Mouse (Mus musculus): ENCODE results near the gene 1700008O03Rik. TPM values are rescaled to one million over a fixed set of nuclear protein-coding genes. Genes with fewer than 3 reads are reported as not detected.

The 1700008O03Rik gene
- total RNA-seq, 2 experiments from 2014 or later: 0.30 to 0.31 TPM

DNA sequence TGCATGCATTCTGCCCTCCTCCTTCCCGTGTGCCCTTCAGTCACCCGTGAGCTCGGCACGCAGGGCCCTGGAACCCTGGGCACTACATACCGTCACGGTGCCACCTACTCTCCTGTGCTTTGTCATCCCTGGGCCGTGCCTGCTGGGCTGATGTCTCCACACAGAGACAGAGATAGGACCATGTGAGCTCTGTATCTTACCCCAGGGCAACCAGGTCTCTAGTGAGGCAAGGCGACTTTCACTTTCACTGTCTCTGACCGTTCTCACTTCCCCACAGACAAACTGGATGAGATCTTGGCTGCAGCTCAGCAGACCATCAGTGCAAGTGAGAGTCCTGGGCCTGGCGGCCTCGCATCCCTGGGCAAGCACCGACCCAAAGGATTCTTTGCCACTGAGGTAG is 41.0 kb downstream of the 1700008O03Rik start:
- no peak for DNase-seq

DNA sequence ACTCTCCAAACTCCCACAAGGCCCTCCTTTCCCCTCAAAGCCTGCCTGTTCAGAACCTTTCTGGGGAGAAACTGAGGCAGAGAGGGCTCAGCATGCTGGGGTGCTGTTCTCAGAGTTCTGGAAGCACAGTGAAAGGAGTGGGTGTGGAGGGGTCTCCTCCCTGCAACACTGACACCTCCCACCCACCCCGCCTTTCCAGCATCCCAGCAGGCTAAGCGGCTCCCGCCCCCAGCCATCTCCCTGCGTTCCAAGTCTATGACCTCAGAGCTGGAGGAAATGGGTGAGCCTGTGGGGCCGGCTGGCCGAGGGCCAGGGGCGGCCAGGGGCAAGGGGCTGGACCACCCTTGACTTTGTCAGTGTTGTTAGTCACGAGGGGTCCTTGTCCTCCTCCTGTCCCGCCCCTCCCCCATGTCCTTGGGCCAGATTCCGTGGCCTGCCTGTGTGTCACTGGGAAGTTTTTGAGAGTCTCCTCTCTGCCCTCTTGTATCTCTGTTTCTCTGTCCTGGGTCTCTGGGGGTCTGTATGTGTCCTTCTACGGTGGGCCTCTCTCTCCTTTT is 42.1 kb downstream of the 1700008O03Rik start:
- no peak for DNase-seq

DNA sequence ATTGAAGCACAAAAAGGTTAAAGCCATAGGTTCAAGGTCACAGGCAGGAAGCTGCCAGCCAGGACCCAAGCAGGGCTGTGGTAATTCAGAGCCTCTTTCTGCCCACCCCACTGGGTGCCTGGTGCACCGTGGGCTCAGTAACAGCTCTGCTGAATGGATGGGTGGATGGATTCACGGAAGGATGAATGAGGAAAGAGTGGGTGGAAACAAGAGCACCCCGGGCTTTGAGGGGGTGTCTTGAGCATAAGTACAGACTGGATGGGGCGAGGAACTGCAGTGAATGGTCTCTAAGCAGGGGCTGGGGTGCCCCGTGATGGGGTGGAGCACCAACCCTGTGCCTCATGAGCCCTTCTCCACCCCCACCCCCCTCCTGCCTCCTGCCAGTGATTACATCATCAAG is 43.9 kb downstream of the 1700008O03Rik start:
- DNase-seq: no peak

DNA sequence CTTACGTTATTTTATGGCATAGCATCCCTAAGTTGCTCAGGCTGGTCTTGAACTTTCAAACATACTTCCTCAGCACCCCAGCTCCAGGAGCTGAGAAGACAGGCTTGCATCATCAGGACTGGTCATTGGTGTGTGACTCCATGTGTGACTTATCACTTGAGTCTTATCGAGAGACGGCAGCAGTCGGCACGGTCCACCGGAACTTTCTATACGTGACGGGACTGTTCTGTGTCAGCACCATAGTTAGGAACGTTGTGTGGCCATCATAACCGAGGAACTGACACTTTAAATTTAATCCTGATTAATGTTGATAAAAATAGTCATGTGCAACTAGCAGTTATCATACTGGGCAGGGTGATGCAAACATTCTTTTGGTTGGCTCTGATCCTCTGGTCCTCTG is 44.5 kb downstream of the 1700008O03Rik start:
- DNase-seq: no peak

DNA sequence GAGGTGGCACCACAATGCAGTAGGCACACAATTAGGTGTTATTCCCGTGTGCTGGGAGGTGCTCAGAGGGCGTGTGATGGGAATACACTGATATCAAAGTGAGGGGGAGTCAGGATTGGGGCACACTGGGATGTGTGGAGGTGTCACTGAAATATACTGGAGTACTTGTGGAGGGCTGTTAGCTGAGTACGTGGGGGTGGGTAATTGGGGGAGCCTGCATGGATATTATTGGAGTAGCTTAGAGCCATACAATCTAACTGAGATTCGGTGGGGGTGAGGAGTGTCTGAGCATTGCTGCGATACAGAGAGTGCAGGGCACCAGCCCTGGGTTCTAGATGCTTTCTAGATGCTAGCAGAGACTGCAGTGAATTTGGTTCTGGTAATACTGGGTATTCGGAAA is 45.4 kb downstream of the 1700008O03Rik start:
- DNase-seq: no peak

DNA sequence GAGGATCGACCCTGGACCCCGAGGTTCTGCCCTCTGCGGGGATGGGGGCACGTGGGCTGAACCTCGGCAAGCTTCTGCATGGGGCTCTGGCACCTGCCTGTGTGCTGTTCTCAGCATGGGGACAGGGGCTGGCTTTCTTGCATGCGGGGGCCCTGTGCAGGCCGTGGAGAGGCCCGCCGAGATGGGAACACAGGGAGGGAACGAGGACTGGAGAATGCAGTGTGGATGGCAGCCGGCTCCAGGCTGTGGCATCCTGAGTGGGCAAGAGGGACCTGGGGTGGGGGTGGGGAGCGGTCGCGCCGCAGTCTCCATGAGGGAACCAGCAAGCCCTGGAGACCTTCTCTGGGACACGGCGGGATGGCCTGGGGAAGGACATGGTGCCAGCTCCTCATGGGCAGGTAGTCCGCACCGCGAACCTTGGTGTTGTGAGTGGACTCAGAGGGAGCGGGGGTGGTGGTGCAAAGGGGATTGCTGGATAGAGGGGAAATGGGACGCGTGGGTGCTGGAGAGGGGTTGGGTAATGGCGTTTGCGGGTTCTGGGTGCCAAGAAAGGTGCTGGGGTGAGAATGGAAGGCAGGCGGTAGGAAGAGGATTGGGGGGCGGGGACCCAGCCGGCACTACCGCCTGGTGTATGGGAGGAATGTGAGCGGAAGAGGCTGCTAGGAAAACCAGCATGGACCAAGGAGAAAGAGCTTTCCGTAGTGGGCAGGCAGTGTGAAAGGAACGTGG is 48.3 kb downstream of the 1700008O03Rik start:
- no peak for DNase-seq

DNA sequence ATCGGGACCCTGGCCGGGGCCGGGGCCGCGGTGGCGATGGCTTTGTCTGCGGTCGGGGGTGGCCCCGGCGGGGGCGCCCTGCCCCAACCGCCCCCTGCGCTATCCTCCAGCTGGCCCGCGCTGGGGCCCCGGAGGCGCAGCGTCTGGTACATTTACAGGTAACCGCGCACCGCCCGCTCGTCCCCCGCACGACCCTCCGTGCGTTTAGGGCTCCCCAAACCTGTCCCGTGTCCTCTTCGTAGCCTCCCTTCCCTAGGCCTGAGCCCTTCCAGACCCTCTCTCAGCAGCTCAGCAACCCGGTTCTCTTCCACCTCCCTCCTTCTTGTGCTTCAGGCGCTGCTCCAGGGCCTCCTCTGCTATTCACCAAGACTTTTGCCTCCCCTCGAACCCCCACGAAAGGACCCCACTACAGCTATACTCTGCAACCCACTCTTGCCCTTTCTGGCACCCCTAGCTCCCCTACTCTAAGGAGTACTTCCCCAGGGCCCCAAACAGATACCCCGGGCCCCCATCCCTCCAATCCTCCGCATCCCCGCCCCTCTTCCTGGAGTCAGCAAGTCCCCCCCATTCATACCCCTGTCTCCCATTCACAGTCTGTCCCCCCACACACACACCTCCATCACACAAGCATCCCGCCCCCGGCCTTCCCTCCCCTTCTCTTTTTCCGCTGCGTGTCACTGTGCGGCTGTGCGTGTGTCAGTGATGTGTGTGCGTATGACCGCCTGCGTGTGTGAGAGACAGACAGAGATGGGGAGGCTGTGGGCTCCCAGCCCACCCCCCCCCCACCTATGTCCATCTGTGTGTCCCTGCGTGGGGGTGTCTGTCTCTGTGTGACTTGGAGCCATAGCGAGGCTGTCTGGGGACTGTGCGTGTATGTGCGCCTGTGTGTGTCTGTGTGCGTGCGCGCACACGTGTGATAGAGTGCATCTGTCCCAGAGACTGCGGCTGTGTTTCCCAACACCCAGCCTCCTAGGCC is 49.3 kb downstream of the 1700008O03Rik start:
- DNase-seq: no peak

DNA sequence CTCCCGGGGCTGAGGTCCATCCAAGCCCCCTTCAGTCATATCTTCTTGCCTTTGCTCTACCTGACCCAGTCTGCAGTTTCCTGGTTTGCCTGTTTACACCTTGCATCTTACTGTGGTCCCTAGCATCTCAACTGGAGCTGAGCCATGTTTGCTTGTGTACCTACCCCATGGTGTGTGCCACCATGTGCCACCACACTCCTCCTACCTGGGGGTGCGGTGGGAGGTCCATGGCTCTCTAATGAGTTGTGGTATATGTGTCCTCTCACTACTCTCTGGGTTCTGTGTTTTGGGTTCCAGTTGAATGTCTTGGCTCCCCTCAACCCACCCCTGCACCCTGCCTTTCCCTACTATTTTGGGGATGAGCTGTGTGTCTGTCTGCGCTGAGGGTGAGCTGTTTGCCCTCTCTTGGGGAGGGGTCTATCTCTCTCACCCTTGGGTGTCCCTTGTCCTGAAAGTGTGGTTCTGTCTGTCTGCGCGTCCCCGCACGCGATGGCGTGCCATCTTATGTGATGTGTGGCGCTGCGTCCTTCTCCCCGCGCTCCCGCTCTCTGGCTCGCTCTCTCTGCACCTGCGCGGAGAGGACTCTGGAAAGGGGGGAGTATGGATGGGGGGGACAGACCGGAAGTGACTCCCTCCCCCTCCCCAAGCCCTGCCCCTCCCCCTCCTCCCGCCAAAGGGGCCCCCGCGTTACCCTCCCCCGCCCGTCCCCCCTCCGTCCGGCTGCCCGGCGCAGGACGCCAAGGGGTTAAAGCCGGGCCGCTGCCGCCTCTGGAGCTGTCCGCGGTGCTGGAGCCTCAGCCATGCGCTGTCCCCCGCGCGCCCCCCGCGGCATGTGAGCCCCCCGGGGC is 50.4 kb downstream of the 1700008O03Rik start:
- no peak for DNase-seq

DNA sequence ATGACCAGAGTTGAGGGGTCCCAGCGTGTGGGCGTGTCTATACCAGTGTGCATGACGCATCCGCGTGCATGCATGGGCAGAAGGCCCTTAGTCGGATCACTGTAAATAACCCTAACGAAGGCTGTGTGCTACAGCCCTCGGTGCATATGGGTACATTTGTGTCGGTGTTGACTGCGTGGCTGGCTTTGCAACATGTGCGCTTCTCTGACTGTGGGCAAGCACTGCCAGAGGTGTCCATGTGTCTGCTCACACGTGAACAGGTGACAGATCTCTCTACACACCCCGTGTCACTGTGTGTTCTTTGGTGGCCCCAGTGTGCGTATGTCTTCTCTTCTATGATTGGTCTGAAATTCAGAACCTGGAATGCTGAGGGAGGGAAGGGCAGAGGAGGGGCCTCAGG is 51.5 kb downstream of the 1700008O03Rik start:
- DNase-seq: no peak

DNA sequence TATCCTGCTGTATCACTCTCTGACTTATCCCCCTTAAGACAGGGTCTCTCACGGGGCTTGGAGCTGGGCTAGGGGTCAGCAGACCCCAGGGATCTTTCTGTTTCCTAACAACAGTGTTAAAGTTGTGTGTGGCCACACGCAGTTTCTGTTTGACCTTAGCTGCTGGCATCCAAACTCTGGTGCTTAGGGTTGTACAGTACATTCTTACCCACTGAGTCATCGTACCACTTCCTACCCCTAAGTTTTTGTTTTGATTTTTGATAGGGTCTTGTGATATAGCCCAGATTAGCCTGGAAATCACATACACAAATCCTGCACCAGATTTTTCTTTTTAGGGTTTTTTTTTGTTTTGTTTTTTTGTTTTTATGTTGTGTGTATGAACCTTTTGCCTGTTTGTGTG is 53.3 kb downstream of the 1700008O03Rik start:
- DNase-seq: no peak

DNA sequence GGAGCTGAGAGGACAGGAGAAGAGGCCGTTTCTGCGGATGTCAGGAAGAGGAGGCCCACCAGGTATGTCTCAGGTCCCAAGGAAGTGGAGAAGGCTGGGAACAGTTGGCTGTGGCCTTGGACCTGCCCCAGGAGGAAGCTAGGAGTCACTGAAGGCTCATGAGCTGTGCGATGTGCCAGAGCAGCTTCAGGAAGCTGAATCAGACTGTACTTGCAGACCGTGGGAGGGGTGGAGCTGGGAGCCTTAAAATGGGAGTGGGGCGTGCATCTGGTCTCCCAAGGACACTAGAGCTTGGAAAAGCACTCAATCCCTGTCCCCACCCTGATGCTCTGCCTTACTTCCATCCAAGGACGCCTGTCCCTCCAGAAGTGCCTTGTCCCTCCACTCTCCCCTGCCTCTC is 59.0 kb downstream of the 1700008O03Rik start:
- DNase-seq: no peak

DNA sequence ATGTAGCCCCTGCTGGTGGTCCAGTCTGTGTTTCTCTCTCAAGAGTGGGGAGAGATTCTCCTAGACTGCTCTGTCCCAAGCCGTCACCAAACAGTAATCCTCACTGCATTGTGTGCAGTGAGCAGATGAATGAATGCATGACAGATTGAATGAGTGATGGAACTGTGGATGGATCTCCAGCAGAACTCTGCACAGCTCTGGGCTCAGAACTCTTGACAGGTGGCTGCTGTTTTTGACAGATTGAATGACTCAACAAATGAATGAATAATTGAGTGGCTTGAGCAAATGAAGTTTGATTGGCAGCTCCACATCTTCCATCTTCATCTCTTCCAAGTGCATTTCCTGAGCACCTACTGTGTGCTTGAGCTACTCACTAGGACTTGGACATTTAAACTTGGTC is 63.3 kb downstream of the 1700008O03Rik start:
- no peak for DNase-seq

DNA sequence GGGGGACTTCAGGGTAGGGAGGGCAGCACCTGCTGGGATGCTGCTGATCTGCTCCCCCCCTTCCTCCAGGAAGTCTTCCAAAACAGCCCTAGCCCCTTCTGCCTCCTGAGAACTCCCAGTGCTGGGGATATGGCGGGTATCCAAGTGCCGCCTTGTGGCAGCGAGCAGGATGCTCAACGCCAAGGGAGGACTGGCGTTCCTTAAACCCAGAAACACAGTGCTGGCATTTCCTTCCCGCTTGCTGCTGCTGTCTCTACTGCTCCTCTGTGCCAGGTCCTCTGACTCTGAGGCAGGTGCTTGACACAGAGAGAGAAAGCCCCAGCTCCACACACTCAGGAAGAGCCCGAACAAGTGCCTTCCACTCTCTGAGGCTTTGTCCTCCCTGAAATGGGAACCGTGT is 64.7 kb downstream of the 1700008O03Rik start:
- DNase-seq: no peak

DNA sequence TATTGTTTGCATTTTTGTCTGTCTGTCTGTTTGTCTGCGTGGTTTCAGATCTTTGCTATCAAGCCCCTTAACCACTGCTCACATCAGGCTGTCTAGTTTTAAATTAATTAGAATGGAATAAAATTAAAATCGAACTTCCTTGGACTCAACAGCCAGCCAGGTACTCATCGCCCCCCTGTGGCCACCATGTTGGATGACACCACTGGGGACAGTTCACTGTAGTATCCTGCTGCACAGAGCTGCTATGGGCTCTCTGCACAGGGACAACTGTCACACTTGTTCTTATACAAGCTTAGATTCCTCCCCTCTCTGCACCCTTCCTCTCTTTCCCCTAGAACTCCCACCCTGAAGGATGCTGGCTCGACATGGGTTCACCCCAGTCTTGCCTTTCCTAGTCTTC is 67.7 kb downstream of the 1700008O03Rik start:
- DNase-seq: no peak

DNA sequence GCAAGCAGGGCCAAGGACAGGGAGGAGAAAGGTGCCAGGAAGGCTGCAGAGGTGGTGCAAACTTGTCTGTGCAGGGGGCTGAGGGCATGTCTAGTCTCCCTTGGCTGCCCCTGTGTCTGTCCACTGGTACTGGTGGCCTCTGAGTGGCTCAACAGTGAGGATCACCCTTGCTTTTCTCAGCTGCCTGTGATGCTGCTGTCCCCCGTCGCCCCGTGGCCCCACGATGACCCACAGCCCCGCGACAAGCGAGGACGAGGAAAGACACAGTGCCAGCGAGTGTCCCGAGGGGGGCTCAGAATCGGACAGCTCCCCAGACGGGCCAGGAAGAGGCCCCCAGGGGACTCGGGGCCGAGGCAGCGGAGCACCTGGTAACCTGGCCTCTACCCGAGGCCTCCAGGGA is 73.1 kb downstream of the 1700008O03Rik start:
- DNase-seq: no peak

DNA sequence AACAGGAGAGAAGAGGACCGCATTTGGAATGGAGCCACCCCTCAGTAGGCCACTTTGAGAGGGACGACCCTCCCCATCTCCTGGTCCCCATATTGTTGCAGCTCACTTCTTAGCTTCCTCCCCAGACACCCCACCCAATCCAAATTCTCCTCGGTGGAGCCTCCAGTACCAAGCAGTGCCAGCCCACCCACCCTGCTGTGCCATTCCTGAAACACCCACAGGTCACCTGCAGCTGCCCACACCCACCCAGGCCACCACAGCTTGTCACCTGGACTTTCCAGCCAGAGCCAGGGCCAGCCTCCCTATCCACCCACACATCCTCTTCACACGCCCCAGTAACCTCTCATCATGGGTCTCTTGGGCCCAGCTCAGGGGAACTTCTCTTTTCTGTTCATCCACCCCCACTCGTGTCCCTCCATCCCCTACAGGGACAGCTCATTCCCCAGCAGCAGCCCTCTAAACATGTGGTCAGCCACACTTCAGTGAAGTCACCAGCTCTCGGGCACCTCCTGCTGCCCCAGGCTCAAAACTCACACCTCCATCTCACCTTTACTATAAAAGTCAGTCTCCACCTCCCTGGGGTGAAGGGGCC is 73.8 kb downstream of the 1700008O03Rik start:
- no peak for DNase-seq

DNA sequence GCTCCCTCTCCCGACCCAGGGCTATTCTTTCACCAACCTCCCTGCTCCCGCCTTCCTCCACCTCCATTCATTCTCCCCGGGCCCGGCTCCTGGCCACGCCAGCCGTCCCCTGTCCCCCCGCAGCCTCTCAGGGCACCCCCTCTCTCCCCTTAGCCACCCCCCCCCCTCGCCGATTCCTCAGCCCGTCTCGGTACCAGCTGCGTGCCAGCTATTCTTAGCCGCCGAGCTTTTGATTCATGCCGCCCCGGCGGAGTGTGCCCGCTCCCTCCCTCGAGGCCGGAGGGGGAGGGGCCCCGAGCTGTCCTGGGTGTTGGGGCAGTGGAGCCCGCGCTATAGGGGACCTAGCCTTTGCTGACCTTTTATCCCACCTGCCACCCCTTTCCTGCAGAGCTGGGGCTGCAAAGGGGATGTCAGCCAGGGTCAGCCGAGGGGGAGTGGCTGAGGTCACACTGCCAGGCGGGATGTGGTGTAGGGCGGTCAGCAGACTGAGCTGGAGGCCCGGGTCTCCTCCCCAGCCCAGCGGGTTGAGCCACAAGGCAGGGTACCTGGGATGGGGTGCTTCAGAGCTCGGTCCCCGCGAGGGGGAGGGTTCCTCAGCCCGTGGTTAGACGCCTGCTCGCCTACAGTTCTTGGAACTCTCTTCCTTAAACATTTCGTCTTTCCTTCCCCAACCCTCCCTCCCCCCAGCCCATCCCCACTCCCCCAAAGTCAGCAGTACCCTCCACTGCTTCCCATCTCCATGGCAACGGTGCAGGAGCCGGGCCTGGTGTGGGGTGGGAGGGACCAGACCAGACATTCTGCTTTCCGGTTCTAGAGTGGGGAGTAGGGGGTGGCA is 74.5 kb downstream of the 1700008O03Rik start:
- peak; percentile 53 to 57 for DNase-seq

DNA sequence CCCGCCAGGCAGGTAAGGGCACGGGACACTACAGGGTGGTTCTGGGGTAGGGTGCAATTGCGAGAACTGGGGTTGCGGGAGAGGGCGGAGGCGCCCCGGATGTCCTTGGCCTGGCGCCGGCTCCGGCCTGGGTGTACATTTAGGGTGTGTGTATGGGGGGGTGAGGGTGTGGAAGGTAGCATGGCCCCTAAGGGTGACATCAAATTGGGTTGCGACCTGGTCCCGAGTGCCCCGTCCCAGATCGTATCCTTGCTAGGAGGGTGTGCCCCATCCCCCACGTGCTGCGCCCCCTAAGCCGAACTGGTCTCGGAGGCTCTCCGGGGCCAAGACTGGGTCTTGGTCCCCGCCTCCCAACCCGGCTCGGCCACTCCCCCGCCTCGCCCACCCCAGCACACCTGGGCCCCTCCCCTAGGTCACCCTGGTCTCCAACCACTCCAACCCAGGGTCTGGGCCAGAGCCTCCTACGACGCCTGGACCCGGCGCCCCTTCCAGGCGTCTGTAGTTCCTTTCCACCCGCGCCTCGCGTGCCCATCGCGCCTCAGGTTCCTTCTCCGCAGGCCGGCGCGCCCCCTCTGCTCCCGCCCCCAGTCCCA is 75.2 kb downstream of the 1700008O03Rik start:
- no peak for DNase-seq
